Mouse (Mus musculus): ENCODE results near the gene Rabepk. TPM values are rescaled to one million over a fixed set of nuclear protein-coding genes. Genes with fewer than 3 reads are reported as not detected.

The Rabepk gene
- polyA plus RNA-seq, 1 experiment from 2014 or later: 43.5 TPM

Other genes with a start within 250 kb of the Rabepk start
- 80.3 and 88.3 TPM in 2 replicates for gene Gapvd1, start 44.7 kb downstream of the Rabepk start, polyA plus RNA-seq (2014; fragmentation: Nextera tagmentation; extraction: Ambion mirVana)
- 964 and 1,028 TPM in 2 replicates for gene Hspa5, start 27.9 kb downstream of the Rabepk start, polyA plus RNA-seq (2014; fragmentation: Nextera tagmentation; extraction: Ambion mirVana)
- gene Fbxw2, start 26.4 kb upstream of the Rabepk start, polyA plus RNA-seq (2014; fragmentation: Nextera tagmentation; extraction: Ambion mirVana): 78.7 and 81.2 TPM in 2 replicates
- not detected in 2 replicates for gene Gm34653, start 33.1 kb upstream of the Rabepk start, polyA plus RNA-seq (2014; fragmentation: Nextera tagmentation; extraction: Ambion mirVana)
- 2.5 and 2.7 TPM in 2 replicates for gene Cutal, start 74.5 kb upstream of the Rabepk start, polyA plus RNA-seq (2014; fragmentation: Nextera tagmentation; extraction: Ambion mirVana)
- gene Psmd5, start 75.1 kb upstream of the Rabepk start, polyA plus RNA-seq (2014; fragmentation: Nextera tagmentation; extraction: Ambion mirVana): 138 and 147 TPM in 2 replicates
- gene Phf19, start 114.1 kb upstream of the Rabepk start, polyA plus RNA-seq (2014; fragmentation: Nextera tagmentation; extraction: Ambion mirVana): 4.5 and 5.2 TPM in 2 replicates
- gene Traf1, start 161.9 kb upstream of the Rabepk start, polyA plus RNA-seq (2014; fragmentation: Nextera tagmentation; extraction: Ambion mirVana): 0.38 TPM in 2 replicates

Measured in liver, embryonic 11.5 days (tissue).